Mouse (Mus musculus): ENCODE measurements at regions not wholly inside any gene's neighbourhood (a gene's known extent, or its start where the extent isn't known, plus 50 kb on each side); places are given as distances from the start of the nearest gene placed in this dataset.

- intact Hi-C loops (cut with DNase I): no loop called here
- DNase-seq: no peak
Measured at GRCm38 (mm10) chr12:39339101-39339538, 559.9 kb downstream of the Etv1 start.

DNA sequence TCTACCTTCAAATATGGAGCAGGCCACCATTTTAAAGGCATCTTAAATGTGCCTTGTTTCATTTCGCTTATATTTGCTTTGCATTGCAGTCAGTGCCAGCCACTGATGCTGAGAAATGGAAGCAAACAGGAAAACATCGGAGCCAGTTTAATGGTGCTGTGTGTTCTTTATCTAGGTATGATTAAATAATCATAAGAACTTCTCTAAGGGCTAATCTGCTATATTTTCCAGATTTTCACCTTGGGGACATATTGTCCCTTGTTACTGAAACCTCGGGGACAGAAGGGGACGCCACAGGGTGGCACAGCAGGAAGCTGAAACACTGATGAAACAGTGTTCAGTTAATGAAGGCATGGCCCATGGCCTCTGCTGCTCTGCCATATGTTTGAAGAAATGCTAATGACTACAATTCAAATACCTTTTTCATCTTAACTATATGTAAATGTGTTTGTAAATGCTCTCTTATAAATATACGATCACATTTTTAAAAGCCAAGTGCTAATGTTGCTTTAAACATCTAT, 562.6 kb downstream of the Etv1 start:
- DNase-seq: no peak
- intact Hi-C loops (cut with DNase I): no loop called here

DNA sequence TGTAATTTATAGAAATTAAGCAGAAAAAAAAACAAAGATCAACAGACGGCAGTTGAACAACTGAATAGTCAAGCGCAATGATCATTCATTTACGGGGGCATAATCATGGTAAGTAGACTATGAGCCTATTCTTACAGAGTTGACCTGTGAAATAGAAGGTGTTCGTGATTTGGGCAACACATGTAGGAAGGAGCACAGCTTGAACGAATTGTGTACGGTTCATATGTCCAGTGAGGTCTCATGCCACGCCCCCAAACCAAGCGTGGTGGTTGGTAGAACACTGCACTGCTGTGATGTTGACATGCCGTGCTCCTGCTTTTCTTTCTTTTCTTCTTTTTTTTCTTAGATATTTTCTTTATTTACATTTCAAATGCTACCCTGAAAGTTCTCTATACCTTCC, 563.1 kb downstream of the Etv1 start:
- no peak for DNase-seq
- intact Hi-C loops (cut with DNase I): no loop called here

GRCm38 (mm10) chr12:39371480-39372245, 592.5 kb downstream of the Etv1 start:
- intact Hi-C loops (cut with DNase I): no loop called here
- no peak for DNase-seq

GRCm38 (mm10) chr12:39373721-39374120, 594.5 kb downstream of the Etv1 start:
- DNase-seq: no peak
- intact Hi-C loops (cut with DNase I): no loop called here
